Mouse (Mus musculus): ENCODE data around the gene Pmpca. TPM values are rescaled to one million over a fixed set of nuclear protein-coding genes. Genes with fewer than 3 reads are reported as not detected.

Gene Pmpca
- polyA plus RNA-seq, 1 experiment from 2014 or later = 81.6 TPM

DNA sequence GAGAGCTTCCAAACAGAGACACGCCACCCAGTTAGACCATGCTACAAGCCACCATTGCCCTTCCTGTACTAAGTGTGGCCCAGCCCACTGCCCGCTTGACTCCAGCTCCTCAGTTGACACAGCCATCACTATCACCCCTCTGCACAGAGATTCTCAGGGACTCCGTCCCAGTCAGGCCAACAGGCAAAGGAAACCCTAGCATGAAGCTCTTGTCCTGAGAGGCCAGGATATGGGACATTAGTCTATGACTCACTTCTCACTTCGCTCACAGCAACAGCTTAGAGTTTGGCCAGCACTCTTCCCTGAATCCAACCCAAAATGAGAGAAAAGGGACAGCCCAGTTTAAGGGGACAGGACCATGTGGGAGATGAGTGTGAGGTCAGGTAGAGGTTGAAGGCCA is 34.7 kb upstream of the Pmpca start:
- Histone ChIP-seq H3K4me1 (replicated peaks; ENCODE audit: control insufficient read depth, insufficient read depth, low read length) (peaks cover 21% of the 10 kb centered on the region), H3K9ac (no peak overlapping the region), H3K27me3 (ENCODE audit: control insufficient read depth, insufficient read depth, low read length) (no peaks in the 10 kb centered on the region), H3K36me3 (replicated peaks; ENCODE audit: control insufficient read depth, insufficient read depth) (peaks cover 8% of the 10 kb centered on the region), H3K4me2 (replicated peaks) (no peak overlapping the region), H3K4me3 (replicated peaks; ENCODE audit: low read length) (no peak overlapping the region), H3K27ac (no peak overlapping the region), H3K9me3 (ENCODE audit: control insufficient read depth, low read length) (no peaks in the 10 kb centered on the region)
- no peak for DNase-seq (ENCODE audit: low spot score)
- 89% methylated on average over 4 of the region's 4 CpGs for WGBS
- ATAC-seq (ENCODE audit: low FRiP score) = no peak

GRCm38 (mm10) chr2:26356231-26356630 is 32.9 kb upstream of the Pmpca start:
- H3K4me2 ChIP-seq (replicated peaks) = no peak overlapping the region
- no peak for DNase-seq (ENCODE audit: low spot score)
- no peaks in the 10 kb centered on the region for H3K27me3 ChIP-seq (ENCODE audit: control insufficient read depth, insufficient read depth, low read length)
- H3K9ac ChIP-seq = no peak overlapping the region
- no peaks in the 10 kb centered on the region for H3K9me3 ChIP-seq (ENCODE audit: control insufficient read depth, low read length)
- no peak overlapping the region for H3K27ac ChIP-seq
- no peak overlapping the region for H3K4me3 ChIP-seq (replicated peaks; ENCODE audit: low read length)
- H3K4me1 ChIP-seq (replicated peaks; ENCODE audit: control insufficient read depth, insufficient read depth, low read length) = peaks cover 13% of the 10 kb centered on the region
- 88% methylated on average over 4 of the region's 4 CpGs for WGBS
- no peak for ATAC-seq (ENCODE audit: low FRiP score)
- no peaks in the 10 kb centered on the region for H3K36me3 ChIP-seq (replicated peaks; ENCODE audit: control insufficient read depth, insufficient read depth)

GRCm38 (mm10) chr2:26356678-26357077 is 32.5 kb upstream of the Pmpca start:
- Histone ChIP-seq H3K27ac (no peak overlapping the region), H3K4me1 (replicated peaks; ENCODE audit: control insufficient read depth, insufficient read depth, low read length) (peaks cover 13% of the 10 kb centered on the region), H3K27me3 (ENCODE audit: control insufficient read depth, insufficient read depth, low read length) (no peaks in the 10 kb centered on the region), H3K4me2 (replicated peaks) (no peak overlapping the region), H3K9ac (no peak overlapping the region), H3K9me3 (ENCODE audit: control insufficient read depth, low read length) (no peaks in the 10 kb centered on the region), H3K36me3 (replicated peaks; ENCODE audit: control insufficient read depth, insufficient read depth) (0 out of 2 replicates have a peak, but pooled peaks cover 2% of the 10 kb centered on the region), H3K4me3 (replicated peaks; ENCODE audit: low read length) (no peak overlapping the region)
- no peak for ATAC-seq (ENCODE audit: low FRiP score)
- no peak for DNase-seq (ENCODE audit: low spot score)
- 77% methylated on average over 7 of the region's 7 CpGs for WGBS

GRCm38 (mm10) chr2:26357484-26357883 is 31.7 kb upstream of the Pmpca start:
- H3K4me1 ChIP-seq (replicated peaks; ENCODE audit: control insufficient read depth, insufficient read depth, low read length) = peaks cover 13% of the 10 kb centered on the region
- WGBS = 59% methylated on average over 15 of the region's 15 CpGs

GRCm38 (mm10) chr2:26358667-26359320 is 30.3 kb upstream of the Pmpca start:
- ATAC-seq (ENCODE audit: low FRiP score) (no peak), DNase-seq (ENCODE audit: low spot score) (no peak)
- Histone ChIP-seq H3K27me3 (ENCODE audit: control insufficient read depth, insufficient read depth, low read length) (no peaks in the 10 kb centered on the region), H3K9me3 (ENCODE audit: control insufficient read depth, low read length) (no peaks in the 10 kb centered on the region), H3K9ac (no peak overlapping the region), H3K4me2 (replicated peaks) (no peak overlapping the region), H3K27ac (no peak overlapping the region), H3K36me3 (replicated peaks; ENCODE audit: control insufficient read depth, insufficient read depth) (peaks cover 19% of the 10 kb centered on the region; the same call in 1 of the 2 replicates), H3K4me1 (replicated peaks; ENCODE audit: control insufficient read depth, insufficient read depth, low read length) (0 out of 2 replicates have a peak, but pooled peaks cover 1% of the 10 kb centered on the region), H3K4me3 (replicated peaks; ENCODE audit: low read length) (no peak overlapping the region)
- WGBS = 93% methylated on average over 13 of the region's 13 CpGs

More at GRCm38 (mm10) chr2:26357484-26357883, 31.7 kb upstream of the Pmpca start:
- no peaks in the 10 kb centered on the region for H3K9me3 ChIP-seq (ENCODE audit: control insufficient read depth, low read length)
- H3K4me3 ChIP-seq (replicated peaks; ENCODE audit: low read length) = no peak overlapping the region
- H3K4me2 ChIP-seq (replicated peaks) = no peak overlapping the region
- ATAC-seq (ENCODE audit: low FRiP score) = no peak
- H3K36me3 ChIP-seq (replicated peaks; ENCODE audit: control insufficient read depth, insufficient read depth) = 0 out of 2 replicates have a peak, but pooled peaks cover 8% of the 10 kb centered on the region
- H3K27ac ChIP-seq = no peak overlapping the region
- DNase-seq (ENCODE audit: low spot score) = no peak
- H3K9ac ChIP-seq = no peak overlapping the region
- H3K27me3 ChIP-seq (ENCODE audit: control insufficient read depth, insufficient read depth, low read length) = no peaks in the 10 kb centered on the region

DNA sequence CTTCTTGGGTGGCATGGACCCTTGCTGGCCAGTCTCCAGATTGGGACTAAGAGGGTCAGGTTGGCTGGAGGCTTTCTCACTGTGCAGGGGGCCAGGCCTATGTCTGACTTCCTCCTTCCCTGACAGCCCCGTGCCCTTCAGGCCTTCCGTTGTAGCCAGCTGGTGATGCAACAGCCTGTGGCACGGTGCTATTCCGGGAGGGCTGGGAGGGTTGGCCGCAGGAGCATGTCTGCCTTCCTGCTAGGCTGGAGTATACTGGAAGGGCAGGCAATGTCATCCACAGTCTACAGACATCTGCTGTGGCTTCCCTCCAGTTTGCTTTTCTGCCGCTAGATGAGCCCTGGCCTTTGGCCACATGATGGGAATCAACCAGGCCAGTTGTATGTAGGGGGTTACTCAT is 29.2 kb upstream of the Pmpca start:
- H3K4me3 ChIP-seq (replicated peaks; ENCODE audit: low read length) = no peak overlapping the region
- no peak overlapping the region for H3K9ac ChIP-seq
- no peaks in the 10 kb centered on the region for H3K4me1 ChIP-seq (replicated peaks; ENCODE audit: control insufficient read depth, insufficient read depth, low read length)
- DNase-seq (ENCODE audit: low spot score) (no peak), ATAC-seq (ENCODE audit: low FRiP score) (no peak)
- no peaks in the 10 kb centered on the region for H3K27me3 ChIP-seq (ENCODE audit: control insufficient read depth, insufficient read depth, low read length)
- 88% methylated on average over 6 of the region's 6 CpGs for WGBS
- no peak overlapping the region for H3K4me2 ChIP-seq (replicated peaks)
- no peak overlapping the region for H3K27ac ChIP-seq
- no peaks in the 10 kb centered on the region for H3K9me3 ChIP-seq (ENCODE audit: control insufficient read depth, low read length)
- H3K36me3 ChIP-seq (replicated peaks; ENCODE audit: control insufficient read depth, insufficient read depth) = peaks cover 31% of the 10 kb centered on the region

GRCm38 (mm10) chr2:26360772-26361171 is 28.4 kb upstream of the Pmpca start, which contains the start of gene Card9:
Gene Card9 (minus strand): TSS chr2:26360918.
- Histone ChIP-seq H3K4me3 (replicated peaks; ENCODE audit: low read length) (no peak within 1 kb of the TSS), H3K9me3 (ENCODE audit: control insufficient read depth, low read length) (no peaks in the 10 kb centered on the region), H3K36me3 (replicated peaks; ENCODE audit: control insufficient read depth, insufficient read depth) (peaks cover 38% of the 10 kb centered on the region), H3K4me1 (replicated peaks; ENCODE audit: control insufficient read depth, insufficient read depth, low read length) (no peaks in the 10 kb centered on the region), H3K27me3 (ENCODE audit: control insufficient read depth, insufficient read depth, low read length) (no peaks in the 10 kb centered on the region), H3K27ac (no peak within 1 kb of the TSS), H3K9ac (no peak within 1 kb of the TSS), H3K4me2 (replicated peaks) (no peak within 1 kb of the TSS)
- WGBS = 61% methylated on average over 3 of the region's 3 CpGs
- no peak for DNase-seq (ENCODE audit: low spot score)
- no peak for ATAC-seq (ENCODE audit: low FRiP score)

DNA sequence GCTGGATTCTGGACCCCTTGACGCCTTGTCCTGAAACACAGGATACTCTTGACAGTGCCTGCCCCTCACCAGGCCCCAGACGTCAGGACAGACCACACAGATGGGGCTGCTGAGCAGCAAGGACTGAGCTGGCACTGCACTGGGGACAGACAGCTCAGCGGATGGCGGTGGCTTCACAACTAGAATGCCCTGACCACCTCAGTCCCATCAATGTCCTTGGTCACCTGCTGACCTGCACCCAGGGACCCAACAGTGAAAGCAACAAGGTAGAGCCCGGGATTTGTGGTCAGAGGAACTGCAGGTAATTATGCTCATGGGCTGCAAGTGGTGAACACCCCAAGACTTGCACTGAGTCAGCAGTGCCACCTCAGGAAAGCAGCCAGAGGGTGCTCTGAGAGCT is 26.1 kb upstream of the Pmpca start:
- Histone ChIP-seq H3K4me1 (replicated peaks; ENCODE audit: control insufficient read depth, insufficient read depth, low read length) (no peaks in the 10 kb centered on the region), H3K9ac (no peak overlapping the region), H3K27me3 (ENCODE audit: control insufficient read depth, insufficient read depth, low read length) (no peaks in the 10 kb centered on the region), H3K9me3 (ENCODE audit: control insufficient read depth, low read length) (no peaks in the 10 kb centered on the region), H3K27ac (no peak overlapping the region), H3K4me3 (replicated peaks; ENCODE audit: low read length) (no peak overlapping the region), H3K36me3 (replicated peaks; ENCODE audit: control insufficient read depth, insufficient read depth) (peaks cover 61% of the 10 kb centered on the region), H3K4me2 (replicated peaks) (no peak overlapping the region)
- 87% methylated on average over 5 of the region's 5 CpGs for WGBS
- ATAC-seq (ENCODE audit: low FRiP score) = no peak
- DNase-seq (ENCODE audit: low spot score) = no peak

DNA sequence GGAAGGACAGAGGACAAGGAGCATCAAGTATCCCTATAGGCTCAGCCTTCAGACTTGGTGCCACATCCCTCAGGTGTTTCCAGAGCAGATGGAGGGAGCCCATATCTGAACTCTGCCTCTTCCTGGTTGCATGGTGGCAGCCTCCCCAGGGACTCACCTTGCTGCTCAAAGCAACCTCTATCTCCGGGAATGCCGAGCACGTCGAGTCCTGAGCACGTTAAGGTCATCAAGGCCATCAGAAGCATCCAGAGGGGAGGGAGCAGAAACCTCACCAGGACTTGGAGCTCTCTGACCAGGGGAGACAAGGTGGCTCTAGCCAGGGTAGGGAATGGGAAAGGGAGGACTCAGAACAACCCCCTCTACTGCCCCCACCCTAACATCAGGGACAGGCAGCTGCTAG is 25.7 kb upstream of the Pmpca start:
- no peak for ATAC-seq (ENCODE audit: low FRiP score)
- Histone ChIP-seq H3K4me1 (replicated peaks; ENCODE audit: control insufficient read depth, insufficient read depth, low read length) (no peaks in the 10 kb centered on the region), H3K4me2 (replicated peaks) (no peak overlapping the region), H3K27ac (no peak overlapping the region), H3K9me3 (ENCODE audit: control insufficient read depth, low read length) (no peaks in the 10 kb centered on the region), H3K4me3 (replicated peaks; ENCODE audit: low read length) (no peak overlapping the region), H3K36me3 (replicated peaks; ENCODE audit: control insufficient read depth, insufficient read depth) (peaks cover 65% of the 10 kb centered on the region), H3K9ac (no peak overlapping the region), H3K27me3 (ENCODE audit: control insufficient read depth, insufficient read depth, low read length) (no peaks in the 10 kb centered on the region)
- 92% methylated on average over 5 of the region's 5 CpGs for WGBS
- no peak for DNase-seq (ENCODE audit: low spot score)

Data from hindbrain, embryonic 14.5 days (tissue).